Mouse (Mus musculus) ES-E14 (cell line): ENCODE measurements around the gene Cpz. TPM values are rescaled to one million over a fixed set of nuclear protein-coding genes. Genes with fewer than 3 reads are reported as not detected.
A peak's percentile ranks its signal among the peaks of the same experiment; 100 is the strongest.

Experiments
- DNase-seq: peaks from one replicate; pipeline ENCODE4 v3.0.0-alpha.2; 2013; ENCODE audit warnings: low read depth, low spot score
- H3K27ac ChIP-seq: 2 replicates; pipeline ENCODE4 v1.5.1; 2012; ENCODE audit warnings: low read depth, mild to moderate bottlenecking, low read length, moderate library complexity, mixed read lengths; ENCODE audit not compliant: poor library complexity, insufficient read depth, severe bottlenecking
- H3K36me3 ChIP-seq: 2 replicates; pipeline ENCODE4 v1.6.1; 2012; ENCODE audit warnings: mild to moderate bottlenecking, low read length, moderate library complexity, mixed read lengths; ENCODE audit not compliant: control insufficient read depth, poor library complexity, insufficient read depth, severe bottlenecking
- H3K4me1 ChIP-seq, 2 experiments: fragments of 150-350 bp in 1 of 2; sonication (generic) in 1 of 2; 2 replicates each; pipeline ENCODE4 v1.6.1; 2012; ENCODE audit warnings: low read length in 2 of 2, mild to moderate bottlenecking in 1 of 2, mixed read lengths in 1 of 2; ENCODE audit not compliant: control insufficient read depth in 2 of 2, insufficient read depth in 2 of 2, poor library complexity in 1 of 2
- H3K4me3 ChIP-seq, 2 experiments: fragments of 150-350 bp in 1 of 2; sonication (generic) in 1 of 2; 2 replicates each; pipeline ENCODE4 v1.5.1; 2012; ENCODE audit warnings: low read length in 2 of 2, low read depth in 1 of 2, mild to moderate bottlenecking in 1 of 2, mixed read lengths in 1 of 2; ENCODE audit not compliant: insufficient read depth in 1 of 2, poor library complexity in 1 of 2, severe bottlenecking in 1 of 2
- H3K9ac ChIP-seq: 2 replicates; pipeline ENCODE4 v1.6.1; 2012; ENCODE audit warnings: low read depth, mild to moderate bottlenecking, low read length, mixed read lengths; ENCODE audit not compliant: poor library complexity, insufficient read depth, severe bottlenecking
- H3K9me3 ChIP-seq: fragments of 150-350 bp; sonication (generic); 2 replicates; pipeline ENCODE4 v1.6.1; 2012; ENCODE audit warnings: low read depth, mild to moderate bottlenecking, low read length; ENCODE audit not compliant: control insufficient read depth, insufficient read depth
- CHD2 ChIP-seq: IDR thresholded peaks from 2 replicates; pipeline ENCODE4 v1.6.1; 2014; ENCODE audit warnings: mild to moderate bottlenecking, low read depth, low read length, inconsistent platforms
- HCFC1 ChIP-seq: IDR thresholded peaks from 2 replicates; pipeline ENCODE4 v1.6.1; 2012; ENCODE audit warnings: low read length, inconsistent platforms, borderline replicate concordance; ENCODE audit not compliant: insufficient read depth
- MAFK ChIP-seq: IDR thresholded peaks from 2 replicates; pipeline ENCODE4 v1.6.1; 2014; ENCODE audit warnings: mild to moderate bottlenecking, low read depth, low read length, inconsistent platforms; ENCODE audit not compliant: insufficient read depth
- ZC3H11A ChIP-seq: IDR thresholded peaks from 2 replicates; pipeline ENCODE4 v1.6.1; 2012; ENCODE audit warnings: low read depth, mild to moderate bottlenecking, inconsistent platforms, low read length, borderline replicate concordance
- ZNF384 ChIP-seq: IDR thresholded peaks from 2 replicates; pipeline ENCODE4 v1.6.1; 2012; ENCODE audit warnings: low read depth, low read length, inconsistent platforms
- in situ Hi-C, 2 experiments: fragments of 600-800 bp; cut with MboI; formaldehyde crosslinking; loops; one replicate each; pipeline ENCODE4 v1.15.1; 2025; ENCODE audit warnings: low sequenced_read_pairs in 2 of 2, inconsistent platforms in 1 of 2; ENCODE audit not compliant: unreplicated experiment in 2 of 2
- total RNA-seq: library from RNA; depleted of rRNA; stranded (reverse); fragments of 300-350 nt; gene quantifications from 2 replicates; pipeline ENCODE4 v1.2.3, GENCODE M21; 2012; rRNA removed

The Cpz gene
- 4.3 and 6.1 TPM in 2 replicates for total RNA-seq

GRCm38 (mm10) chr5:35525469-35526123, at the start of gene Cpz:
TSS of gene Cpz (minus strand) at chr5:35525698.
- peak; percentile 81 for DNase-seq
- peak within 1 kb of the TSS; percentile 66 to 73 for H3K4me3 ChIP-seq
- in situ Hi-C loops = no loop called here
- peaks cover 0 to 15% of the 10 kb centered on the region in 2 experiments; a peak in 2 of 4 replicates for H3K4me1 ChIP-seq
- H3K9me3 ChIP-seq = no peaks in the 10 kb centered on the region
- H3K36me3 ChIP-seq = no peaks in the 10 kb centered on the region
- TF ChIP-seq ZC3H11A (no peak), MAFK (no peak), CHD2 (0 out of 2 replicates have a peak, but pooled peaks have one; percentile 35)
- peak within 1 kb of the TSS; percentile 61 for H3K9ac ChIP-seq
- H3K27ac ChIP-seq = no peak within 1 kb of the TSS

GRCm38 (mm10) chr5:35574653-35575599, 49.4 kb upstream of the Cpz start, which contains the start of gene Trmt44:
TSS of gene Trmt44 (minus strand) at chr5:35575070.
- in situ Hi-C loops = no loop called here
- peak within 1 kb of the TSS; percentile 97 for H3K9ac ChIP-seq
- no peaks in the 10 kb centered on the region for H3K9me3 ChIP-seq
- DNase-seq = peak; percentile 68
- H3K4me1 ChIP-seq = peaks cover 0 to 4% of the 10 kb centered on the region in 2 experiments; a peak in 1 of 4 replicates
- peak within 1 kb of the TSS; percentile 61 for H3K27ac ChIP-seq
- H3K4me3 ChIP-seq = peak within 1 kb of the TSS; percentile 97 to 98
- 0 out of 2 replicates have a peak, but pooled peaks have one; percentile 22 for TF ChIP-seq ZC3H11A
- no peak for TF ChIP-seq ZNF384
- TF ChIP-seq HCFC1 = peak; percentile 84
- no peak for TF ChIP-seq CHD2
- peaks cover 15% of the 10 kb centered on the region; the same call in 1 of the 2 replicates for H3K36me3 ChIP-seq

- peaks cover 37% of the 10 kb centered on the region for H3K36me3 ChIP-seq
- H3K9me3 ChIP-seq = no peaks in the 10 kb centered on the region
- H3K4me1 ChIP-seq = peaks cover 0 to 3% of the 10 kb centered on the region in 2 experiments; a peak in 1 of 4 replicates
- DNase-seq = no peak
- no peak overlapping the region for H3K9ac ChIP-seq
- no peak overlapping the region for H3K4me3 ChIP-seq
- TF ChIP-seq CHD2 (no peak), ZNF384 (no peak), ZC3H11A (no peak), MAFK (no peak), HCFC1 (no peak)
- in situ Hi-C loops = no loop called here
- no peak overlapping the region for H3K27ac ChIP-seq
Measured at GRCm38 (mm10) chr5:35571546-35571945, 46.0 kb upstream of the Cpz start.

- no peak overlapping the region for H3K4me3 ChIP-seq
- in situ Hi-C loops = no loop called here
- H3K9me3 ChIP-seq = no peaks in the 10 kb centered on the region
- DNase-seq = no peak
- no peak overlapping the region for H3K9ac ChIP-seq
- no peak overlapping the region for H3K27ac ChIP-seq
- H3K36me3 ChIP-seq = peaks cover 66% of the 10 kb centered on the region
- H3K4me1 ChIP-seq = 0 out of 4 replicates have a peak, but pooled peaks cover 0 to 2% of the 10 kb centered on the region in 2 experiments
- no peak for TF ChIP-seq MAFK
- no peak for TF ChIP-seq ZC3H11A
- no peak for TF ChIP-seq ZNF384
- no peak for TF ChIP-seq CHD2
- TF ChIP-seq HCFC1 = no peak
Measured at GRCm38 (mm10) chr5:35566632-35567031, 41.1 kb upstream of the Cpz start.
